In genomic region chr8:47385810-47386209, GRCm38 (mm10) we compare ENCODE assay signal across 15 mouse cellular contexts.
DNase-seq lines count a peak whose midpoint lies in the region; ATAC-seq and TF ChIP-seq lines count a peak whose summit lies in the region.
"Had no signal": no experiment of that assay in that cellular context is flagged by ENCODE, and none has a peak within 500 bp of the region (broad histone marks: within the 10 kb centered on the region; RNA-seq: fewer than 3 reads in every experiment).

No protein-coding gene starts in this region.

- ATAC-seq in liver, postnatal 0 days: no peak
- no peak for ATAC-seq in liver, embryonic 11.5 days (replicated peaks; ENCODE audit: low FRiP score)
- ATAC-seq in forebrain, embryonic 14.5 days: no peak

- no peak overlapping the region for H3K9ac ChIP-seq in liver, postnatal 0 days (replicated peaks)
- no peak overlapping the region for H3K9ac ChIP-seq in liver, embryonic 11.5 days (ENCODE audit: low read depth, low read length)
- H3K9ac ChIP-seq in forebrain, embryonic 14.5 days (ENCODE audit: low read length): no peak overlapping the region
- H3K9ac ChIP-seq: lung, embryonic 15.5 days had no signal

- no peak for TF ChIP-seq EP300 in liver, postnatal 0 days (IDR thresholded peaks at IDR 0.05; ENCODE audit: low read depth)

- H3K27ac ChIP-seq in gastrocnemius, adult 2 months: no peak overlapping the region
- no peak overlapping the region for H3K27ac ChIP-seq in liver, postnatal 0 days (ENCODE audit: low read depth)
- no peak overlapping the region for H3K27ac ChIP-seq in liver, embryonic 11.5 days (ENCODE audit: low read depth, low read length)
- H3K27ac ChIP-seq in forebrain, embryonic 14.5 days (ENCODE audit: low read depth, low read length): no peak overlapping the region
- H3K27ac ChIP-seq: embryonic facial prominence, embryonic 10.5 days; hindbrain, embryonic 10.5 days; lung, embryonic 15.5 days; midbrain, embryonic 10.5 days had no signal

- no peaks in the 10 kb centered on the region for H3K27me3 ChIP-seq in liver, postnatal 0 days (ENCODE audit: insufficient read depth, low read length)
- no peaks in the 10 kb centered on the region for H3K27me3 ChIP-seq in liver, embryonic 11.5 days (replicated peaks; ENCODE audit: control insufficient read depth, insufficient read depth, low read length)
- H3K27me3 ChIP-seq in forebrain, embryonic 14.5 days (replicated peaks; ENCODE audit: control insufficient read depth, insufficient read depth, low read length): no peaks in the 10 kb centered on the region
- H3K27me3 ChIP-seq: lung, embryonic 15.5 days had no signal

- H3K4me3 ChIP-seq in gastrocnemius, adult 2 months: no peak overlapping the region
- no peak overlapping the region for H3K4me3 ChIP-seq in liver, postnatal 0 days (ENCODE audit: low read depth, low read length)
- H3K4me3 ChIP-seq in liver, embryonic 11.5 days (ENCODE audit: low read depth, low read length): no peak overlapping the region
- no peak overlapping the region for H3K4me3 ChIP-seq in forebrain, embryonic 14.5 days (ENCODE audit: low read depth, low read length)
- H3K4me3 ChIP-seq: embryonic facial prominence, embryonic 10.5 days; hindbrain, embryonic 10.5 days; lung, embryonic 15.5 days; midbrain, embryonic 10.5 days had no signal

- intact Hi-C loops in gastrocnemius, adult 2 months (cut with DNase I): no loop called here

- H3K4me2 ChIP-seq in liver, postnatal 0 days (ENCODE audit: low read depth, low read length): no peak overlapping the region
- no peak overlapping the region for H3K4me2 ChIP-seq in liver, embryonic 11.5 days
- H3K4me2 ChIP-seq in forebrain, embryonic 14.5 days (ENCODE audit: low read length): no peak overlapping the region
- H3K4me2 ChIP-seq: lung, embryonic 15.5 days had no signal

- no peaks in the 10 kb centered on the region for H3K36me3 ChIP-seq in liver, postnatal 0 days (replicated peaks; ENCODE audit: insufficient read depth, low read length)
- H3K36me3 ChIP-seq in liver, embryonic 11.5 days (ENCODE audit: control insufficient read depth, insufficient read depth, low read length): no peaks in the 10 kb centered on the region
- no peaks in the 10 kb centered on the region for H3K36me3 ChIP-seq in forebrain, embryonic 14.5 days (ENCODE audit: control insufficient read depth, insufficient read depth, low read length)
- H3K36me3 ChIP-seq: embryonic facial prominence, embryonic 10.5 days; hindbrain, embryonic 10.5 days; lung, embryonic 15.5 days; midbrain, embryonic 10.5 days had no signal

- peak; percentile 51 for TF ChIP-seq CTCF in gastrocnemius, adult 2 months (IDR thresholded peaks at IDR 0.05)
- TF ChIP-seq CTCF in liver, postnatal 0 days (IDR thresholded peaks at IDR 0.05; ENCODE audit: low read depth): peak; percentile 48
- peak; percentile 44; the same call in 1 of the 2 replicates for TF ChIP-seq CTCF in brain, embryonic 14.5 days (IDR thresholded peaks at IDR 0.05; ENCODE audit: borderline replicate concordance, extremely low read depth, insufficient read depth, insufficient read length)

- 58% methylated on average over 1 of the region's 1 CpGs for WGBS in liver, postnatal 0 days (ENCODE audit: insufficient replicate concordance)
- WGBS in liver, embryonic 11.5 days: 69% methylated on average over 1 of the region's 1 CpGs
- 74% methylated on average over 1 of the region's 1 CpGs for WGBS in forebrain, embryonic 14.5 days

- H3K4me1 ChIP-seq in liver, postnatal 0 days (ENCODE audit: insufficient read depth): no peaks in the 10 kb centered on the region
- no peaks in the 10 kb centered on the region for H3K4me1 ChIP-seq in liver, embryonic 11.5 days (replicated peaks; ENCODE audit: control insufficient read depth, insufficient read depth, low read length)
- peaks cover 6% of the 10 kb centered on the region; the same call in 1 of the 2 replicates for H3K4me1 ChIP-seq in forebrain, embryonic 14.5 days (ENCODE audit: control insufficient read depth, insufficient read depth, low read length)
- H3K4me1 ChIP-seq: midbrain, embryonic 10.5 days had no signal

- no peak for TF ChIP-seq POLR2A in brain, embryonic 14.5 days (IDR thresholded peaks at IDR 0.05; ENCODE audit: borderline replicate concordance, extremely low read depth, insufficient read depth, insufficient read length, poor library complexity, severe bottlenecking)

- DNase-seq in gastrocnemius, adult 2 months: no peak
- DNase-seq in gastrocnemius, postnatal 10 days: no peak
- DNase-seq in liver, postnatal 0 days: no peak
- no peak for DNase-seq in liver, embryonic 11.5 days (ENCODE audit: low spot score)
- DNase-seq in B cell, adult 2 months: peak; percentile 15 to 17
- DNase-seq in brain, embryonic 14.5 days (ENCODE audit: low read depth): no peak
- DNase-seq in forebrain, embryonic 14.5 days (ENCODE audit: low spot score): no peak
- no peak for DNase-seq in spleen, postnatal 36 days (ENCODE audit: low spot score in 2 of 2)
- DNase-seq: cerebellum, adult 9-11 months; kidney, adult 8-10 months; thymus, postnatal 14 days had no signal

- H3K9me3 ChIP-seq in liver, postnatal 0 days (ENCODE audit: low read length): no peaks in the 10 kb centered on the region
- no peaks in the 10 kb centered on the region for H3K9me3 ChIP-seq in liver, embryonic 11.5 days (ENCODE audit: control insufficient read depth, low read length)
- H3K9me3 ChIP-seq in forebrain, embryonic 14.5 days (replicated peaks; ENCODE audit: control insufficient read depth, low read length): no peaks in the 10 kb centered on the region
- H3K9me3 ChIP-seq: embryonic facial prominence, embryonic 10.5 days; hindbrain, embryonic 10.5 days; lung, embryonic 15.5 days; midbrain, embryonic 10.5 days had no signal

Comparison
In these comparisons a context has a peak if more than half of its experiments do, and no peak if none do; other contexts are left out.
1. DNase-seq: peak in B cell, adult 2 months (2 of 2); none in gastrocnemius, adult 2 months (single experiment), gastrocnemius, postnatal 10 days (single experiment), liver, postnatal 0 days (single experiment), liver, embryonic 11.5 days (single experiment), brain, embryonic 14.5 days (single experiment), forebrain, embryonic 14.5 days (single experiment) and spleen, postnatal 36 days (0 of 2).
2. Peak in every context shown above with its lines, with median percentiles within 50 percentile points of each other: CTCF ChIP-seq.